Mouse (Mus musculus): Measurements from ENCODE around the gene Pold4.

Pold4 gene

DNA sequence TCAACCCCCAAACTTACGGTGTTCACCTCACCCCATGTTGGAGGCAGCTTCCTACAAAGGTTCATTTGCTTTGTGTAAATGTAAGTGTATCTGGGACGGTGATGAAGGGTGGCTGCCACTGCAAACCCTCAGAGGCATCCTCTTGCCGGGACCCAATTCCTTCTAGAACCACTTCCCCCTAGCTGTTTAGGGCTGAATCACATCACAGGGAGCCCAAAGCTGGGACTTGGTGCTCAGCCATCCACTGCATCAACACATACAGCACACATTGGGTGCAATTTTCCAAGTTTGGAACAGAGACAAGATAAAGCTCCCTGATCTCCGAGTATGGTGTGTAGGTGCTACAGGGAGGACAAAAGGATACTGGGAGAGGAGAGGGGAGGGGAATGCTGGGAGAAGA is 26.8 kb upstream of the Pold4 start:
- DNase-seq (ENCODE audit: low spot score) = no peak

DNA sequence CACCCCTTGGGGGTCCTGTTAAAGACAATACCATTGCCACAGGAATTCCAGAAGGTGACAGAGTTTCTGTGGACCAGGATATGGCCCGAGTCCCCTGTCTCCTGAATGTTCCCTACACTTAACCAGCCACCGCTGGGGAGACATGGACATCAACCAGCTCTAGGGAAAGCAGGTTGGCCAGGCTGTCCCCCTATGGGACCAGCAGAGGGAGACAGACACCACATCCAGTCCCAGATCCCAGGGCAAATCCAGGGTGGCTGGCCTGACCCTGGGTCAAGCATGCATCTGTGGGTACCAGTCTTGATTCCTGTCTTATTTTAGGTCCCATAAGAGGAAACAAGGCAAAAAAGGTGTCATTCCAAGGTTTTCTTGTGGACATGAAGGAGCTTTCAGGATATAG is 24.7 kb upstream of the Pold4 start:
- peak; percentile 68 for DNase-seq (ENCODE audit: low spot score)

DNA sequence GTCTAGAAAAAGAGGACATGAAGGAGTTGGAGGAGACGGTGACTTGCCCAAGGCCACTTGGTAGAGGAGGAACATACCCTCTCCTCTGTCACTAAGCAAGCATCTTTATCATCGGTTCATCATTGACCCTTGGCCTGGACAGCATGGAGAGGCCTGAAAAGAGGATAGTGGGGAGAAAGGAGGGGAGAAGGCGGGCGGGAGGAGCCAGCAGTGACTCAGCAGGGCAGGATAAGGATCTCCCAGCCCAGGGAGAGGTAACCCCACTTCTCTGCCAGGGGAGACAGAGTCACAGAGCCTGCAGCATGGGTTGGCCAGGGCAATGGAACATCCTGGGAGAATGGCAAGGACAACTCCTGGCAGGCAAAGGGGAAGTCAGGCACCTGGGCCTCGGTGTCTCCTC is 23.1 kb upstream of the Pold4 start:
- DNase-seq (ENCODE audit: low spot score) = no peak

- no peak for DNase-seq (ENCODE audit: low spot score)
These were observed 19.7 kb upstream of the Pold4 start for GRCm38 (mm10) chr19:4211891-4212588.

DNA sequence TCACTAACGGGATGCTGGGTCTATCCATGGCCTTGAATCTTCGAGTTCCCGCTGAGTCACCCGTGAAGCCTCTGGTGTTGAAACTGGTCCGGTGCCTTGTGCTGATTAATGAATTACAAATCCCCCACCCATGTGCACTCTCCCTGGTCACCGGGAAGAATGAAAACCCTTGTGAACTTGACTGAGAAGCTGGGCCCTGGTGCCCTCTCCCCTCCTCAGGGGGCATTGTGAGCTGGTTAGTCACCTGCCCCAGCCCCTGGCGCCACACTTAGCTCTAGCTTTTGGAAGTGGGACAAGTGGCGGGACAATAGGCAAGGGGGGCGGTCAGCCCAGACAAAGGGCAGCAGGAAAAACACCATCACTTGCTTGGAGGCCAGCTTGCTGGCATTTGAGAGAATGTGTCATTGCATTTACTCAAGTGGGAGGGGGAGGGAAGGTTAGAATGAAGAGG is 18.1 kb upstream of the Pold4 start:
- DNase-seq (ENCODE audit: low spot score) = no peak

- DNase-seq (ENCODE audit: low spot score) = peak; percentile 57
These were observed 17.5 kb upstream of the Pold4 start, which contains the start of the genes Clcf1 and AC109138.7 for GRCm38 (mm10) chr19:4214071-4214770. TSS of gene Clcf1 (plus strand) at chr19:4214238. TSS of gene AC109138.7 (plus strand) at chr19:4214357.

DNA sequence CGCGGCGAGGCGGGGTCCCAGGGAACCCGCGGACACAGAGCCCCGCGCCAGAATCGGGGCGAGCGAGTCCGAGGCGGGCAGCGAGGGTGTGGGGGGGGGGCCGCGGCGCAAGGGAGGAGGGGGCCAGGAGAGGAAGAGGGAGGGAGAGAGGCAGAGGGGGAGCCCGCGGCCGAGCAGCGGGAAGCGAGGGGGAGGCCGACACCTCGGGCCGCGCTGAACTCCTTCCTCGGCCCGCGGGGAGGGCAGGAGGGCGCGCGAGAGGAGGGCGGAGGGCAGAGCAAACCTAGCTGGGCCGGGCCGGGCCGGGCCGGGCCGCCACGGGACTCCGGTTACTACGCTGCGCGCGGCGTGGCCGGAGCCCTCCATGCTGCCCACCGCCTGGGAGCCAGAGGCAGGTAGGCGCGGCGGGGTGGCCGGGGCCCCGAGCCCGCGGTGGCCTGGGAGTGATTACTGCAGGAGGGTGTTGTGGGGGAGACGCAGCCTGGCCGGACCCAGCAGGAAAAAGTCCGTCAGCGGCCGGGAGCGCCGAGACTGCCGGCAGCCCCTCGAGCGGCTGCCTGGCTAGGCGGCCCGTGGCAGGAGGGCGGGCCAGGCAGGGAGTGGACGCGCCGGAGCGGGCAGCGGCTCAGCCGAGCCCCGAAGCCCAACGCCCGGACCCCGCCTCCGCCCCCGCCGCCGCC is 16.8 kb upstream of the Pold4 start:
- no peak for DNase-seq (ENCODE audit: low spot score)

DNA sequence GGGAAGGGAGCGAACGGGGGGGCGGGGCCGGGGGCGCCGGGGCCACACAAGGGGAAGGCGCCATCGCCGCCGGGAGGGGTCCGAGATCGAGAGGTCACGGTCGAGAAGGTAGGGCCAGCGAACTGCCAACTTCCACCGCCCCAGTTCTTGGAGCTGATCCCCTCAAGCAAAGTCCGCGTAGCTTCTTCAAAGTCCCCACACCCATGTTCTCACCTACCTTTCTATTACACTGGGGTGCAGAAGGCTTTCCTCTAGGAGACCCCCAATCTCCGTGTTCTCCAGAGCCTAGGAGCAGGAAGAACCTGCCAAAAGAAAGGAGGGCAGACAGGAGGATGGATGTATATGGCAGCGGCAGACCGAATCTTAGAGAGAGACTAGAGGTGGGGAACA is 16.3 kb upstream of the Pold4 start:
- no peak for DNase-seq (ENCODE audit: low spot score)

DNA sequence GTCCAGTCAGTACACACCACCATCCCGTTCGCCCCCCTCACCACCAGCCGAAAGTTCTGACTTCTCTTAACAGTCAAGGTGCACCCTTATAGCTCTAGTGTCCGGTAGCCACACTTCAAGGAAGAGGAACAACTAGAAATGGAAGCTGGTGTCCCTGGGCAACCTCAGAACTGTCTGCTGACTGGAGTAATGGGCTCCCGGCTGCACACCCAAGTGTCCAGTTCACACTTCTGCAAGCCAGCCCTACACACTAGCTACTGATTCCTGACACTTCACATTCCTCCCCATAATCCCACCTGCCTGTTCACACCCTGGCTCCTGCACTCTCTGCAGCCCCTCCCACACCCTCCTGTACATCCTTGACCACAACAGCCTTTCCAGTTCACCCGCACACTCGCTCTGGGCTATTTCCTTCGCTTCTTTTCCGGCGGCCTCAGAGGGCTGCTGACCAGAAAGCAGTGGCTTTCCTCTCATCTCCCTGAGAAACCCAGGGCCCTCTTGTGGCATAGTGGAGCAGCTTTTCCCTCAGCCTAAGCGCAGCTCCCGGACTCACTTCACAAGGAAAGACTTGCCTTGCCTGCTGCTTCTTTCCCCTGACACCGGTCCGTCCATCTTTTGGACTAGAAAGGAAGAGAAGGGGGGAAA is 15.5 kb upstream of the Pold4 start:
- no peak for DNase-seq (ENCODE audit: low spot score)

GRCm38 (mm10) chr19:4217140-4217539 is 14.6 kb upstream of the Pold4 start:
- DNase-seq (ENCODE audit: low spot score) = peak; percentile 60

DNA sequence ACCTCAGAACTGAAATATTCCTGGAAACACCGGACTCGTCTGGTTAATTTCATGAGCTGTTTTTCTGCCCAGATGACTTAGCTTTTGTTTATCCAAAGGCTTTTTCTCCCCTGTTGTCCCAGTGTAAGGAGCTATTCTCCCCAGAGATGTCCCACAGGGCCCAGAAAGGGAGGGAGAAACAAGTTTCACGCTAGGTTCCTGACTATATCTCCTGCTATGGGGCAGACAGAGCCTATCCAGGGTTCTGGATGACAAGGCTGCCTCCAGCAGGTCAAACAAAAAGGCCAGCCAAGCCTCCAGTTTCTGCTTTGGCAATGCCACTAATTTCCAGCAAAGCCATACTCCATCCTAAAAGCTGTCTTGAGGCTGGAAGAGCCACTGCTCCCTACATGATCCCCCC is 13.8 kb upstream of the Pold4 start:
- no peak for DNase-seq (ENCODE audit: low spot score)

- DNase-seq (ENCODE audit: low spot score) = no peak
These were observed 13.4 kb upstream of the Pold4 start for GRCm38 (mm10) chr19:4218293-4218692.

- no peak for DNase-seq (ENCODE audit: low spot score)
These were observed 12.9 kb upstream of the Pold4 start for GRCm38 (mm10) chr19:4218784-4219183.

DNA sequence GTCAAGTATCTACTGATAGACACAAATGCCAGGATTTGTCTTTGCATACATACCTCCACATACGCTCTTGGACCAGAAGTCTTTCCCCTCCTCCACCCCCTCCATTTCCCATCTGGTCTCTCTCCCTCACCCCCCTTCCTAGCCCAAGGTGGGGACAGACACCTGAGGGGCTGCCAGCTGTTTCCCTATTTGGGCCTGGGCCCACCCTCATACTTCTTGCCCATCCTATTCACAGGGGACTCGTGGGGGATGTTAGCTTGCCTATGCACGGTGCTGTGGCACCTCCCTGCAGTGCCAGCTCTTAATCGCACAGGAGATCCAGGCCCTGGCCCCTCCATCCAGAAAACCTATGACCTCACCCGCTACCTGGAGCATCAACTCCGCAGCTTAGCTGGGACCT is 11.8 kb upstream of the Pold4 start:
- DNase-seq (ENCODE audit: low spot score) = no peak

DNA sequence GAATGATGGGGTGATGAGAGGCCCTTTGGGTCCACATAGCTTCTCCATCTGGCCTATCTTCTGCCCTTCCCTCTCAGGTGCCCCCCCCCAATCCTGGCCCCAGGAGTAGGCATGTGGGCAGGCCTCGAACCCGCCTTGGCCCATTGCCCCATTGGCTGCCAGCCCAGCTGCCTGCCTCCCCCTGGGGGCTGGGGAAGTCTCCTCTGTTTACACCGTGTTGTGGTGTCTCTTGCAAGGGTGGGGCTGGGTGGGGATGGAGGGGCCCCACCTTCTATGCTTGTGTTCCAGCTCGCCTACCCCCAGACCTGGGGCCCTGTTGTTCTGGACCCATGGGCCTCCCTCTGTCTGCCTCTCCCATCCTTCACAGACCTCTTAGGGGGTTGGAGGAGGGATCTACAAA is 11.3 kb upstream of the Pold4 start:
- no peak for DNase-seq (ENCODE audit: low spot score)

DNA sequence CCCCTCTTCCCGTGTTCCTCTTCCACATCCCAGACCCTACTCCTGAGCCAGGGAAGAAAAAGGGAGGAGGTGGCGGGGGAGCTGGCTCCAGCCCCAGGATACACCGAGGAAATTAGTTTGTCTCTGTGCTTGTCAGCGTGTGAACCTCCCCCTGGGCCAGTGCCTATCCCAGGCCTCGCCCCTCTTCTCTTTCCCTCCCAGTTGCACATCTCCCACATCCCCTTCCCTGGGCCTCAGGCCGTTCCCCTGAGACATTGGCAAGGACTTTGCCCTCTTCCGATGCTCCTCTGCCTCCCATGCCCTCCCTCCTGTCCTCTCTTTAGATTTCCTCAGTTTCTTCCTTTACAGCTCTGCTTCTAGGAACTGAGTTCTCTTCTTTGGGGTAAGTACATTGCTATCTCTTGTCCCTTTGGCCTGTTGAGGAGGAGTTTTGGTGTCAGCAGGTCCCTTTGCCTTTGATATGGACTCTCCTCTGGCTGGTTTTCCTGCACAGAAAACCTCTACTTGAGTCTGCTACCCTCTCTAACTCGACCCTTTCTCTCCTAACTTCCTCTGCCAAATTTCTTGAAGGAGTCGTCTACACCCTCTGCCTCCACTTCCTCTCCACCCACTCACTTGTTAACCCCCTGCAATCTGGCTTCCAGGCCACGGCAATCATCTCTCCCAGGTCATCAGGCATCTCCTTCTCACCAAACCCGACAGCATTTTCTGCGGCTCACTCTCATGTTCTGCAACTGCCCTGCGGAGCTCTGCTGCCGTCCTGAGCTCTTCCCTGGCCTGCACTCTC is 10.5 kb upstream of the Pold4 start:
- DNase-seq (ENCODE audit: low spot score) = no peak

- no peak for DNase-seq (ENCODE audit: low spot score)
These were observed 9.5 kb upstream of the Pold4 start for GRCm38 (mm10) chr19:4222165-4222564.

DNA sequence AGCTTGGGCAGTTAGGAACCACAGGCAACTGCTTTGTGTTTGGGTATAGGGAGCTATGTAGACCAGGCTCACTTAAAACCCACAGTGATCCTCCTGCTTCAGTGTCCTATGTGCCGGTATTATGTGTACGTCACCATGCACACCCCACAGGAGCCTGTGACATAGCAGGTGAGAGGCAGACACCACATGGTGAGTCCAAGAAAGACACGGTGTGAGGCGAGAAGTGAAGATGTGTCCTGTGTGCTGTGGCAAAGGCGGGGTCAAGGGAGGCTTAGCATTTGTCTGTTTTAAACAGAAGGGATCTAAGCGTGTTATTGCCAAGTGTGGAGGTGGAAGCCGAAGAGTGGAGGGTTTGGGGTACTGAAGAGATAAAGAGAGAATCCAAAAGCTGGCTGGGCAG is 4.9 kb upstream of the Pold4 start:
- DNase-seq (ENCODE audit: low spot score) = no peak

DNA sequence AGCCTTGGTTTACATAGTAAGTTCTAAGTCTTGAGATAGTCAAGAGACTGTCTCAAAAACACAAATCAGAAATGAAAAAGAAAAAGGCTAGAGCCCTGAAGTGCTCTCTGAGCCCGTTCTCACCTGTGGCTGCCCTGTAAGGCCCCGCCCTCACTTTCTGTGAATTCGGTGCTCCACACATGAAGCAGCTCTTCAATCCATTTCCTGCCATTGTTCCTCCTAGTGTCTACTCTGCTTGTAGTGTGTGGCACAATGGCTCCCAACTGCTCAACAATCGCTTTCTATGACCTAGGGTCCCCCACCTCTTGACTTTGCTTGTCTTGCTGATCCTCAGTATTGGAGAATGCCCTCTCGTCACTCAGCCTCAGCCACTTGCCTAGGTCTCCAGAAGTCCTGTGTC is 4.3 kb upstream of the Pold4 start:
- DNase-seq (ENCODE audit: low spot score) = no peak

DNA sequence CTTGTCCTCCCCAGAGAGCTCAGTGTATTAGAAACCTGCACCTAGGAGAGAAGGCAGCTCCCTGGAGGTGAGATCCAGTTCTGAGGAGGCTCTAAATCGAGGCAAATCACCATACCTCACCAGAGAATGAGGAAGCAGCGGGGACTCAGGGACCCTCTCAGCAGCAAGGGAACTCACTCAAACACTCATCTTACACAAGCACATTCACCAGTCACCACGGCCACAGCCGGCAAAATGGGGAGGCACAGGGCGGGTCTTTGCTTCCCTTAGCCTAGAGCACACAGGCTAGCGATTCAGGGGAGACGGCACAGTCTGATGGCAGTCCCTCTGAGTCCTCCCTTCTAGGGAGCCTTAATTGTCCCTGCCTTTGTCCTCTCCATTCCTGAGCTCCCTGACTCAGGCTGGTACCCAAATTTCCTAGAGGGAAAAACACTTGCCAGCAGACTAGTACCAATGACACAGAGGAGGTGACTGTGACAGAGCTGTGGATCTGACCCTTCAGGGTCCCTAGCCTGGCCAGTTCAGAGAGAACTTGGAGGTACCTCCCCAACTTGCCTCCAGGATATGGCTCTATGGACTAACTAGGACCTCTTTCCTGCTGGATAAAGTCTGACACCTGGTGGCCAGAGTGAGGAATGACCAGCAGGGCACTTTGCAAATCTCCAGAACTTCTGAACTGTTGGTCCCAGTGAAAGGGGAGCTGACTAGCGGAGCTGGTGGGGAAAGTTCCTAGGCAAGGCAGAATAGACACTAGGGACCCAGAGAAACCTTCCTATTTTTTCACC is 3.6 kb upstream of the Pold4 start:
- peak; percentile 63 for DNase-seq (ENCODE audit: low spot score)

DNA sequence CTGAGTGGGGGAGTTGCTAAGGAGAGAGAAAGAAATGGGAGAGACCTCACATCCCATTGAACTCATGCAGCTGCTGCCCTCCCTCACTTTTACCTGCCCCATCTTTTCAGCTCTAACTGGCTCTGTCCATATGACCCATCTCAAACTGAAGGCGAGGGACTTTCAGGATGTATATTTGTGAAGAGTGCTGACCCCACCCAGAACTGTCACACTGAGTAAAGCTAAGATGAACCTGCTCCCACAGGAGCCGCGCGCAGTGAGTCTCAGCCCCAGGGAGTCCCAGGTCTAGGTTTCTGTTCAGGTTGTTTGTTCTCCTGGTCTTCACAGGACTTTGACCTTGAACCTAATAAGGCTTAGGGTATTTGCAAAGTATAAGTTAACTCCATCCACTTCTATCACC is 2.8 kb upstream of the Pold4 start:
- no peak for DNase-seq (ENCODE audit: low spot score)

Measured in yolk sac, embryonic 10.5 days (tissue).